Mouse (Mus musculus) kidney, postnatal 10 days (tissue): ENCODE results near the gene Rab1a.

ENCODE experiments used
- DNase-seq: peaks from one replicate; pipeline ENCODE4 v3.0.0; 2021; ENCODE audit warnings: mixed read lengths

Rab1a gene

GRCm38 (mm10) chr11:20248840-20249239, 47.6 kb downstream of the Rab1a start:
- peak; percentile 68 for DNase-seq

GRCm38 (mm10) chr11:20249296-20250110, 48.3 kb downstream of the Rab1a start, which contains the start of gene Cep68:
Cep68 (minus strand) TSS chr11:20249429.
- peak; percentile 97 for DNase-seq

- no peak for DNase-seq
These were observed 49.4 kb downstream of the Rab1a start for GRCm38 (mm10) chr11:20250476-20251178.

- DNase-seq = no peak
These were observed 51.9 kb downstream of the Rab1a start for GRCm38 (mm10) chr11:20253088-20253487.

GRCm38 (mm10) chr11:20254791-20255190, 53.6 kb downstream of the Rab1a start:
- no peak for DNase-seq

GRCm38 (mm10) chr11:20262628-20263380, 61.6 kb downstream of the Rab1a start:
- no peak for DNase-seq

GRCm38 (mm10) chr11:20269885-20270284, 68.7 kb downstream of the Rab1a start:
- no peak for DNase-seq

GRCm38 (mm10) chr11:20275974-20276373, 74.7 kb downstream of the Rab1a start:
- DNase-seq = no peak
